Mouse (Mus musculus): ENCODE measurements around the gene Adh6a. TPM values are rescaled to one million over a fixed set of nuclear protein-coding genes. Genes with fewer than 3 reads are reported as not detected.

The Adh6a gene
- total RNA-seq (2021) = not detected
- long read RNA-seq, experiment 1 = 0 reads
- long read RNA-seq, experiment 2 = 0 reads

DNA sequence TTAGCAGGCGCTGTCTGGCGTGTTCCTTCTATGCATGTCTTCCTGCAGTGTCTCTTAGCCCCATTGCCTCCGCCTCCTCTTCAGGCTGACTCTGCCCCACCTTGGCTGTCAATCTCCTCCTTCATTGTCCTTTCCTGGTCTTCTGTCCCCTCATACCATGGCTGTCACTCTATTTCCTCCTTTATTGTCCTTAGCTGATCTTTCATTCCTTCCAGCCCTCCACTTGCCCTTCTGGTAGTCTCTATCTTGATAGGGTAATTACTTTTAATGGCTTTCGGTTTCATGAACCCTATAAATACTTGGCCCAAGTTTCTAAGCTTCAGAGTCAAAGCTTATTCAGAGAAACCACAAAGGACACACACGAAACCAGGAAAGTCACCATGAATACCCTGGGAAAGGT, at the start of gene Adh6a:
Gene Adh6a, plus strand, starts transcription at position 322 of the 400 bp plus-strand sequence.
- DNase-seq (ENCODE audit: low spot score in 2 of 2) = no peak

DNA sequence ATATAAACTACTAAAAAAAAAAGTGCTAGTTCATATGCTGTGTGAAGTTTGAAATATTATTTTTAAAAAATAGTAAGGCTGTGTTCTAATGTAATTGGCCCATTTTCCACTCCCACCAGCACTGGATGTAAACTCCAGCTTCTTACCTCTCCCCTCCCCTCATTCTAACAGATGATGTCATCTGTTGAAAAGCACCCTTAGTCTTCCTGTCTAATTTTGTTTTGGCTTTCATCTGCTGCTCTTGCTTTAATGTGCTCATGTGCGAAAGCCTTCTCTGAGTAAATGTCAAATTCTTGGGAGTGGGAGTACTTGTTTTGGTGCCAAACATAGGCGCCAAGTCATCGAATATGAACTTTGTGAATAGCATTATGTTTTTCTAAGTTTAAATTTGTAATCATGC, 48.4 kb upstream of the Adh6a start:
- DNase-seq (ENCODE audit: low spot score in 2 of 2) = no peak

DNA sequence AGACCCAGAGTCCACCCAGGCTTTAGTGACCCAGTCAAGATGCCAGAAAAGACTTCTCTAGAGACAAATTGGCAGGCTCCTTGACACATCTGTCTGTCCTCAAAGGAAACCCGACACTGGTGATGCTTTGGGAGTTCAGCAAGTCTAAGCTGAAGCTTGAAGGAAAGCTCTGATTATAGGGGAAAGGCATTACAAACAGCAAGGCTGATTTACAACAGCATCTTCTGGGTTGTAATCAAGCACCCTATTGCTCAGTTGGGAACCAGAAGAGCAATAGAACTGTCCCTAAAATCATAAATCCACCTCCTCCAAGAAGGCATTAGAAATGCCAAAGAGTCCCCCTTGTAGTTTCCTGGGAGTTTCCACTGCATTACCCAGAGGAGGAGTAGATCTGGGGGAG, 42.6 kb upstream of the Adh6a start:
- DNase-seq (ENCODE audit: low spot score in 2 of 2) = no peak

DNA sequence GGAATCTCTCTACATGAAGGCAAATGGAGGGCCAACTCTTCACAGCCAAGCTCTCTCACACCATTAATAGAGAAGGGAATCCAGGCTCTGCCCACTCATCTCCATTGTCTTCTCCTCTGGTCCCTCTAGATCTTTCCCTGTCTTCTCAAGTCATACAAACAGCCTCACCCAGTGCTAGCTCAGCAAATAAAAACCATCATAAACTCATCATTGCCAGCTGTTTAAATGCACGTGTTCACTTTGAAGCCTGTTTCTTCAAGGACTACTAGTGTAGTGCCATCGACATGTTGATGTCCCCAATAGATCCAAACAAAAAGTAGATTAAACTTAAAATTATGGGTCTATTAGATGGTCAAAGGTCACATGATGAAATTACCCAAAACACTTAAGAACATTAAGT, 41.8 kb upstream of the Adh6a start:
- DNase-seq (ENCODE audit: low spot score in 2 of 2) = no peak

DNA sequence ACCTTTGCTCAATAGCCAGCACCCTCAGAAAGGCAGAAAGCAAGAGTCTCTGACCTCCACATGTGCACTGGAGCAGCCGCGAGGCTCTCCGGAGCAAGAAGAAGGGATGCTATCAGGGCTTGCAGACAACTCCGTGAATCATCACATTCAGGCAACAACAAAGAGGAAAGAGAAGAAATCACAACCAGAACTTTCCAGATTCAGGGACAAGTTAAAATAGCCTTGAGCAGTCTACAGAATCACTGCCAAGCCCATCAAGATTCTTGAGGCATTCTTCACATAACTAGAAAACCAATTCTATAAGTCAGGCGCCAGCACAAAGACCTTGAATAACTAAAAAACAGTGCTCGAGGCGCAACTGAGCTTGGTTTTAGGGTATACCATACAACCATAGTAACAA, 40.0 kb upstream of the Adh6a start:
- DNase-seq (ENCODE audit: low spot score in 2 of 2) = no peak

DNA sequence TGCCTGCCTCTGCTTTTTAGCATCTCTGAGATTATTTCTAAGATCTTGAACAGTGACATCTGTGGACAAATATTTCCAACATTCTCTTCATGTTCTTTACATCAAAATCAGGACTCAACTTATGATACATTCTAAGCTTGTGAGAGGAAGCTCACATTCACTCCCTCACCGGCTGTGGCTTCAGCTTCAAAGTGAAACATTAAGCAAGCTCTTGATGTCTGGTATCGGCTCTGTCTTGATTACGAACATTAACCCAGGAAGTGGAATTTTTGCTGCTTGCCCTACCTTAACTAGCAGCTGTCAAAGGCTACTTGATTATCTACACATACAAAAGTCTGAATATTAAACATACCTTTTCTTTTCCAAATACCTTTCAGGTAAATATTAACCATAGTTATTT, 38.0 kb upstream of the Adh6a start:
- no peak for DNase-seq (ENCODE audit: low spot score in 2 of 2)

DNA sequence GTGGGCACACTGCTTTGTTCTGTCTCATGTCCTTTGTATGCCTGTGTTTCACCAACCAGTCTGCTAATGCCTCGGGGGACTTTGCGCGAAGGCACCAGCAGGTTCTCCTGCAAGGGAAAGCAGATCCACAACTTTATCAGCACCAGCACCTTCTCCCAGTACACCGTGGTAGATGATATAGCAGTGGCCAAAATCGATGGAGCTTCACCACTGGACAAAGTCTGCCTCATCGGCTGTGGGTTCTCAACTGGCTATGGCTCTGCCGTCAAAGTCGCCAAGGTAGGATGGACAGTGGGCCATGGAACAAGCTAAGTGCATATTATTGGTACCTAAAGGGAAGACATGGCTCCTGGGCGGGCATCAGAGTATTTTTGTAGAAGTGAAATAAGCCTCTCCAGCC, 30.5 kb upstream of the Adh6a start:
- DNase-seq (ENCODE audit: low spot score in 2 of 2) = no peak

DNA sequence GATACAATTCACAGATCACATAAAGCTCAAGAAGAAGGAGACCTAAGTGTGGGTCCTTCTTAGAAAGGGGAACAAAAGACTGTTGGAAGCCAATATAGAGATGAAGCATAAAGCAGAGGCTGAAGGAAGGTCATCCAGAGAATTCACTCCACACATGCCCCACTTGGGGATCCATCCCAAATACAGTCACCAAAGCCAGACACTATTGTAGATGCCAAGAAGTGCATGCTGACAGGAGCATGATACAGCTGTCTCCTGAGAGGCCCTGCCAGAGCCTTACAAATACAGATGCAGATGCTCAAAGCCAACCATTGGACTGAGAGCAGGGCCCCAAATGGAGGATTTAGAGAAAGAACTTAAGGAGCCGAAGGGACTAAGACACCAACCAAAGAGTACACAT, 29.3 kb upstream of the Adh6a start:
- DNase-seq (ENCODE audit: low spot score in 2 of 2) = no peak

DNA sequence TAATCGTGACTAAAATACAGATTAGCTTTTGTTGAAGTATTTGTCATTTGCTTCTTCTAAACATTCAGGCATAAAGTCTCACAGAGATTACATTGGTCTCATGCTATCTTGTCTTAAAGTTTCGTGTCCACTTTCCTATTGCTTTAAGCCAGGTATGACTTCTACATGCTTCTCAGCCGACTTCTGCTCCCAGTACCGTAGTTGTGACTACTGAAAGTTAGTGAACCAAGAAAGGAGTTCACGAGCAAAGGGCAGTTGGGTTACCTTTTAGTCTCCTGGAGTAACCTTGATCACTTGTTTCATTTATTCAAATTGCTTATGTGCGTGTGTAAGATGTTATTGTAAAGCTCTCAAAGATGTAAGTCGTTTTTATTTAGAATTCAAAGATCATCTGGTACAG, 27.1 kb upstream of the Adh6a start:
- no peak for DNase-seq (ENCODE audit: low spot score in 2 of 2)

DNA sequence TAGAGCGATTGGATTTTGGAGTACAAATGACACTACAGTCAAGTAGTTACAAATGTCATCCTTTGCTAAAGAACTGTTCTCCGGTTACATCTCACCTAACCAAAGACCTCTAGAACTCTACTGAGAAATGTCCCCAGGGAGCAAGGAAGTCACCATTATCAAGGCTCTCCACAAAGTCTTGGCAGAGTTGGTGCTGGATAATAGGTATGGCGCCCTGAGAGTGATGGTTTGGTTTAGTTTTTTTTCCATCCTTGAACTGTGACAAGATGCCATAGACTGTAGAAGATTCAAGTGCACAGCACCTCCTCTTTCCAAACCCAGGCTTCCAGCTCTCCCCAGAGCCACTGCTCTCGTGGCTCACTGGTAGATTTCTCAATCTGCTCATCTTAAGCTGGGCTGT, 25.4 kb upstream of the Adh6a start:
- DNase-seq (ENCODE audit: low spot score in 2 of 2) = no peak

DNA sequence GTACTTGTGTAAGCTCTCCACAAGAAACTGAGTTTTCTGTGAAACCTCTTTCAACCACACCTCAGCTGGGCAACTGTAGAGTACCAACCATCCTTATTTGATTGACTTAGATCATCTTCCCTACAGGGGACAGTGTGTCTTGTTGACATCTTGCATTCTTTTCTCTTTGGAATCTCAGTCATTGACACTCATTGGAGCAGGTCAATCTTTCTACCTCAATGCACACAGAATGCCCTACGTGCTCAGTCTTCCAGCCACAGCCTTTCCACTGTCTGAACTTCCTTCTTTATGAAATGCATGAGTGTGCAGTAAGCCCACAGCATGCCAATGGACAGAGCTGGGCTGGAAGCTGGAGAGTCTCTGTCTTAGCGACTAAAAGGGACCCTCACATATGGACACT, 22.4 kb upstream of the Adh6a start:
- DNase-seq (ENCODE audit: low spot score in 2 of 2) = no peak

DNA sequence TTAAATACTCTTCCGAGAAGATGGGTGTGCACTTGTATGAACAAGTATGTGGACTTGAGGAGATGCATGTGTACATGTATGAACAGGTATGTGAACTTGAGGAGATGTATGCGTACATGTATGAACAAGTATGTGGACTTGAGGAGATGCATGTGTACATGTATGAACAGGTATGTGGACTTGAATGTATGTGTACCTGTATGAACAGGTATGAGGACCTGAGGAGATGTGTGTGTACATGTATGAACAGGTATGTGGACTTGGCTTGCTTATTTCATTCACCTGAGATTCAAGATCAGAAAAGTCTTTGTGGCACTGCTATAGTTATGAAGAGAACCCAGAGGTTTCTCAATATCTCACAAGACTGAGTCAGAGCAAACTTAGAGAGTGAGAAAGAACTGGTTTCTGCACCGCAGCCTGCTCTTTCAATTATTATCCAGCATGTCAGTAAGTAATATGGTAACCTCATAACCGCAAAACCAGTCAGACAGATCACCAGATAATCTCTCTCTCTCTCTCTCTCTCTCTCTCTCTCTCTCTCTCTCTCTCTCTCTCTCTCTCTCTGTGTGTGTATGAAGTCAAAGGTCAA, 21.5 kb upstream of the Adh6a start:
- no peak for DNase-seq (ENCODE audit: low spot score in 2 of 2)

DNA sequence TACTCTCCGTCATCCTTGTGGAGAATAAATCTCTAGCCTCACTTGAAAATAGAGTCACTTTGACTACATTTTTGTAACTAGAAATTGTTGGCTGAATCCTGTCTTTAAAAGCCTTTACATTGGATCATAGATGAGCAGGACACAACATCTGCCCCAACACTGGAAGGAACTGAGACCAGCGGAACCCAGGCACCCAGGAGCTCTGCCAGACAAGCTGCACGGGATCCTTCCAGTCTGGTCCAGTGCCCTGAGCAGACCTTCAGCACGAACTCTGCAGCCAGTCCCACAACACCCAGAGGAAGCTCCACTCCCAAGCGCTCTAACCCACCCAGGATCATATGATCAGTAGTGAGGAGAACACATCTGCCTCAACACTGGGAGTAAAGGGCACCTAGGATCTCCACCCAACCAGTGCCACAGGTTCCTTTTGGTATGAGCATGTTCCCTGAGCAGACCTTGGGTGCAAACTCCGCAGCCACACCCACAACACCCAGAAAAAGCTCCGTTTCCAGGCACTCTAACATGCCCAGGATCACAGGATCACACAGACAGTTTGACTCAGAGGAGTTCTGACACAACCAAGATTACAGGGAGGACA, 19.7 kb upstream of the Adh6a start:
- DNase-seq (ENCODE audit: low spot score in 2 of 2) = no peak

DNA sequence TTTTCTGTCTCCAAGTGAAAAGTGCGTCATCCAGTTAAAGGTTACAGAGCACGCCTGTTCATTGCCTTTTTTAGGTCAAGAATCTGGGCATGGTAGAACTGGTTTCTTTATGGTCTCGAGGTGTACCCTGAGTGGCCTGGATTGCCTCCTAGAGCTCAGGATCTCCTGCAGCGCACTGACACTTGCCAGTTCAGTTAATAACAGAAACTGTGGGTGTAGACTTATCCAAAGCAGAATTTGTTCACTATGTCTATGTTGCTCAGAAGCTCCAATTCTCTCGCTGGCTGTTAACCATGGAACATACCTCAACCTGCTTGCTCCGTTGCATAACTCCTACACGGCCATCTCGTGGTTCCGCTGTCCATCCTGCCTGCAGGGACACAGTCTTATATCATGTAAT, 13.0 kb upstream of the Adh6a start:
- no peak for DNase-seq (ENCODE audit: low spot score in 2 of 2)

DNA sequence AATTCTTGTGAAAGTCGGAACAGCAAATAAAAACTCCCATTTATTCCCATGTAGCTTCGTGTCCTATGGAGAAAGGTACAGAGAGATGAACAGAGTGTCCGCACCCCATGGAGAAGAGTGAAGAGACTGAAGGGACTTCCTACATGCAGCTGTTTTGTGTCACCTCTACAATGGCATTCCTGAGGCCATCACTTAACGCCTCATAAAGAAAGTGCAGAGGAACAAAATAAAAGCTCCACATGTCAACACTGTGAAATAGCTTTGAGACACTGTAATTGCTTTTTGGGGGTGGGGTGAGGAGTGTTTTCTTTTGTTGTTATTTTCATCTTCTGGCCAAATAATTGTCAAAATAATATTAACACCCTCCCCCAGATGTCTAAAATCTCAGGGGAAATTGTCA, 10.4 kb upstream of the Adh6a start:
- DNase-seq (ENCODE audit: low spot score in 2 of 2) = no peak

DNA sequence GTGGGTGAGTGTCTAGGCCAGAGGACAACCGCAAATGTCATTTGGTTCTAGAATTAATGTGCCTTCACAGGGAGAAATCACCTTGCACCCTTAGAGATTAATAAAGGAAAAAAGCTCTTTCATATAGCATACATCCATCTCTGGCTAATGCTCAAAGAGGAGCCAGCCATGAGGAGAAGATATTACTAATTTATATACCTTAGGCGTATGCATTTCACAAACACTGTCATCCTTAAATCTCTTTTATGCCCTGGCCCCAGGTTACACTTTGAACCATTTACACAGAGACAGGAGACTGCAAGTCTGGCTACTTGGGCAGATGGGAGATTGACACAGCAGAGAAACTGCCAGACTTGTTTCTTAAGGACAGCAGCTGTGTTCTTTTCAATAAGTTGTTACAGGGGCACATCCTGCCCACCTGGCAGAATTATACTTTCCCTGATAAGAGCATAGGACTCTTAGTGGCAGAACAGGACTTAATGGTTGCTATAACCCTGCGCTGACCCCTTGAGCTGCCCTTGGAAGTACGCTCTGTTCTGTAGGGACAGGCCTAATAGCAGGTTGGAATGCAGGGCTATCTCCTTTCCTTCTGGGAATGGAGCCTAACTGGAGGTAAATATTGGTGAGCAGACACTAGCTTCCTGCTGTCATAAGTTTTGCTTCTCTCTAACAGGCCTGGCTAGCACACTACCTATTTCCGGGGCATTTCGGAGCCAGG, 9.2 kb upstream of the Adh6a start:
- DNase-seq (ENCODE audit: low spot score in 2 of 2) = no peak

DNA sequence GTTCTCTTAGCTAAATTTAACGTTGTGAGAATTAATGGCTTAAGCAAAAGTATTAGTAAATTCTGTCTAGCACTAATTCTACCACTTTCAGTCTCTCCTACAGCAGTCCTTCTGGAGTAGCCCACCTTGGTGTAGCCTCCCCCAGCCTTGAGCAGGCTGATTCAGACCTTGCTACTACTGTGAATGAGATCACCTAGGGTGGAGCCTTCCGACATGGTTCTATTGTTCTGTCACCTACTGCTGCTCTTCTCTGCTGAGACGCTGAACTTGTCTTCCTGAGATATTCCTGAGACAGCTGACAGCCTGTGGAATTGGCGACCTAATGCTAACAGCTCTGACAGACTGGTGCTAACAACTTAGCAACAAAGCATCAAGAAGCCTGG, 8.6 kb upstream of the Adh6a start:
- DNase-seq (ENCODE audit: low spot score in 2 of 2) = no peak

DNA sequence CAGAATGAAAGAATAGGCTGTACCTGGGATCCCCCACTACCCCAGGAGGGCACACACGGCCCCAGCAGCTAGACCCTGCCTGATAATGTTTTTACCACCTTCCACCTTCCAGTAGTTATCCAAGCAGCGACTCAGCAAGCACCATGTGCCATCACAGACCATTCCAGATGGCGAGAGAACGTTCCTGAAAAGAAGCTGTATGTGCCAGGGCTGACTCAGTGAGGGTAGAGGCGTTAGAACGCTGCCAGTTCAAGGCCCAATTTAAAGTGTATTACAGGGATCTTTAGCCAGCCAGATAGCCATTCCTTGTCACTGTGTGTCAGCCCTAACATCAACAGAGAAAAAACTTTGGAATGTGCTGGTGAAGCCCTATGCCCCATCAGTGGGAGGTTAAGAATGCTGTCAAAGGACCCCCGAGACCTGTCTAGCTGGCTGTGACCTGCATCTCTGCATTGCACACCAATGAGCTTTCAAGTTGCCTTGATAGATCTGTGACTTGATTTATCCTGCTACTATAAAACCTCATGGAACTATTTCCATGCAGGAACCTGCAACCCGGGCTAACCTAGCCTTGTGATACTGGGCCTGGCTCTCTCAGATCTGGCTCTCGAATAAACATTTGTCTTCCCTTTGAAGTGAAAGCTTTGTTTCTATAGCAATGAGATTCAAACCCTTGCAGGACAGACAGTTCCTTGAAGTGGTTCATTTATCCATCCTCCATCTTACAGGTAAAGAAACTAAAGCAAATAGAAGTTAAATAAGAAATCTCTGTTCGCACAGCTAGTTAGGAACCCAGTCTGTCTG, 7.4 kb upstream of the Adh6a start:
- DNase-seq (ENCODE audit: low spot score in 2 of 2) = no peak

DNA sequence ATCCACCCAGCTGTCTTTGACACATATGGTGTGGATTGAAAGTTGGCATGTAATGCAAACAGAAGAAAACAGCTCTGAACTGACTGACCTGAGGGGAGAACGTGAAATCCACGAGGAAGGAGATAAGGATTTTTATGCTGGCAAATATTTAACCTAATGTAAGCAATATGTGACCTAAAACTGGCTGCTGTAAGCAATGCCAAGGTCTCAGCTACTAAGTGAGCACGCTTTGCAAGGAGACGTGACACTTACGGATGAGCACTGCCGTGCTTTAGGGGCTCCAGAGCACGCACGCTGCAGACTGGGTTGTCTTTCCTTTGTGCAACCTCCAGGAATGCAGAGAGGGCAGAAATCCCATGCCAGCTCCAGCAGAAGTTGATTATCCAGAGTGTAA, 6.8 kb upstream of the Adh6a start:
- no peak for DNase-seq (ENCODE audit: low spot score in 2 of 2)

DNA sequence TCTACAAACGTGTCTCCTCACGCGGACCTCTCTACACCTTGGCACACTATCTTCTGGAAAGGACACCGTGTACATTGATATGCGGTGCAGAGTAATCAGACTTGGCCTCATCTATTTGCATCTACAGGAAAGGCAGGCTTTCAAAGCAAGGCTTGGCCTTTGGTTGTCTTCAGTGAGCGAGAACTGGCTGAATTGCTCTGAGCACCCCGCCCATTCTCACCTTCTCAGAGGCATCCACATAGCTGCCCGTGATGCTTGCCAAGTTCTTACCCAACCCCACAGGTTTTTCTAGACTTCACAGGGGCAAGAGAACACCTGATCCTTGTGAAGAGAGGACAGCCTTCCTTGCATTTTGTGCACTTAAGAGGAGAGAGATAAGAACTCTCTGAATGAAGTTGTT, 3.2 kb upstream of the Adh6a start:
- DNase-seq (ENCODE audit: low spot score in 2 of 2) = no peak

DNA sequence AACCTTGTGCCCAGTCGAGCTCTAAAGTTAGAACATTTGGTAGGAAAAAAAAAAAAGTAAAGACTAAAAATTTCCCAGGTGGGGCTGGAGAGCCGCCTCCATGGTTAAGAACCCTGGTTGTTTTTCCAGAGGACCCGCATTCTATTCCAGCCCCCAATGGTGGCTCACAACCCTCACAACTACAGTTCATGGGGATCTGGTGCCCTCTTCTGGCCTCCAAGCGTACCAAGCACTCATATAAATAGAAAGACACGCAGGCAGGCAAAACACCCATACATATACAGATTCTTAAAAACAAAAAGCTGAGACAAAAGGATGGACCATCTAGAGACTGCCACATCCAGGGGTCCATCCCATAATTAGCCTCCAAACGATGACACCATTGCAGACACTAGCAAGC, 2.1 kb upstream of the Adh6a start:
- DNase-seq (ENCODE audit: low spot score in 2 of 2) = no peak

DNA sequence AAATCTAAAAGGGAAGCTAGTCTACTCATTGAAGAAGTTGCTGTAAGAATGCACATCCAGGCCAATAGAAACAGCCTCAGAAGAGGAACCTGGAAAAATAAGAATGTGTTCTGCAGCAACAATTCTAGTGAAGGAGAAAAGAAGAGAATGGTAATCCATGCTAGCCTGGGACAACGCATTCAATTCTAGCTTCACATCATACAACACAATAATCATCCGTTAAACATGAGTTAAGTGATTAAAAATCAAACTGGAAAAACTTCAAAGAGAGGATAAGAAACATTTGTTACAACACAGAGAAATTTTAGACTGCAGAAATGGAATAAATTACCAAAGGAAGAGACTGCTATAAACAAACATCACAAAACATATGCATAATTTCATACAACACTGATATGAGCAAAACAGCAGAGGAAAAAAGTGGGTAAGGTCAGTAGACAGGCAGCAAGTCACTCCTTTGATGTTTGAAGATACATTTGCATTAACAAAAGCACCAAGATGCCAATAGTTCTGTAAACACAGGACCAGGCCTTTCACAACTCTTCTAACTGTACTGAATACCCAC, 3.9 kb downstream of the Adh6a start:
- DNase-seq (ENCODE audit: low spot score in 2 of 2) = no peak

Measured in adrenal gland, postnatal 4 days (tissue).